Mouse (Mus musculus): ENCODE data around the gene Rplp0. TPM values are rescaled to one million over a fixed set of nuclear protein-coding genes. Genes with fewer than 3 reads are reported as not detected.

The Rplp0 gene
- polyA plus RNA-seq, 1 experiment from 2014 or later, result 1,079 TPM

GRCm38 (mm10) chr5:115547421-115547820, 11.8 kb upstream of the Rplp0 start:
- CTCF ChIA-PET, result interaction anchor here (0.9 to 3.2 kb wide), 2 partner anchors 8 to 9 kb away, joined by 3 to 17 read pairs; no protein-coding TSS in a partner anchor
- DNase-seq (ENCODE audit: low read depth, low spot score) (no peak), ATAC-seq (no peak)
- in situ Hi-C loops (cut with MboI; ENCODE audit: low pct_unique_long_range_greater_than_20kb), result no loop called here
- POLR2A ChIA-PET, result interaction anchor here (0.9 to 1.4 kb wide), 2 partner anchors 17 to 55 kb away, joined by 3 read pairs; no protein-coding TSS in a partner anchor
- H3K27me3 ChIP-seq, result no peaks in the 10 kb centered on the region
- no peak for TF ChIP-seq CTCF (IDR thresholded peaks at IDR 0.05)

GRCm38 (mm10) chr5:115548501-115549285, 10.6 kb upstream of the Rplp0 start:
- TF ChIP-seq CTCF (IDR thresholded peaks at IDR 0.05), result no peak
- DNase-seq (ENCODE audit: low read depth, low spot score), result no peak
- ChIA-PET CTCF (interaction anchor here (0.9 kb wide), 1 partner anchor 11 kb away, joined by 3 read pairs; no protein-coding TSS in a partner anchor), POLR2A (interaction anchor here (0.5 to 0.7 kb wide), 2 partner anchors 58 to 1419 kb away, joined by 3 read pairs; partner anchors contain the start of gene Ung)
- no peaks in the 10 kb centered on the region for H3K27me3 ChIP-seq
- ATAC-seq, result no peak
- in situ Hi-C loops (cut with MboI; ENCODE audit: low pct_unique_long_range_greater_than_20kb), result no loop called here

- no peaks in the 10 kb centered on the region for H3K27me3 ChIP-seq
- no peak for DNase-seq (ENCODE audit: low read depth, low spot score)
- no peak for TF ChIP-seq CTCF (IDR thresholded peaks at IDR 0.05)
- ChIA-PET CTCF (no interaction called here), POLR2A (interaction anchor here (1.0 kb wide), 1 partner anchor 8 kb away, joined by 3 read pairs; the partner anchor contains the start of gene Rplp0)
- ATAC-seq, result no peak
- in situ Hi-C loops (cut with MboI; ENCODE audit: low pct_unique_long_range_greater_than_20kb), result no loop called here
Measured at GRCm38 (mm10) chr5:115550482-115551005, 8.7 kb upstream of the Rplp0 start.

- in situ Hi-C loops (cut with MboI; ENCODE audit: low pct_unique_long_range_greater_than_20kb), result no loop called here
Measured at GRCm38 (mm10) chr5:115551386-115551785, 7.9 kb upstream of the Rplp0 start.

GRCm38 (mm10) chr5:115551799-115552198, 7.5 kb upstream of the Rplp0 start:
- no peak for DNase-seq (ENCODE audit: low read depth, low spot score)
- ChIA-PET CTCF (no interaction called here), POLR2A (no interaction called here)
- TF ChIP-seq CTCF (IDR thresholded peaks at IDR 0.05), result no peak
- no peaks in the 10 kb centered on the region for H3K27me3 ChIP-seq
- in situ Hi-C loops (cut with MboI; ENCODE audit: low pct_unique_long_range_greater_than_20kb), result no loop called here
- no peak for ATAC-seq

More at GRCm38 (mm10) chr5:115551386-115551785, 7.9 kb upstream of the Rplp0 start:
- ChIA-PET CTCF (no interaction called here), POLR2A (no interaction called here)
- DNase-seq (ENCODE audit: low read depth, low spot score) (no peak), ATAC-seq (no peak)
- no peak for TF ChIP-seq CTCF (IDR thresholded peaks at IDR 0.05)
- no peaks in the 10 kb centered on the region for H3K27me3 ChIP-seq

- CTCF ChIA-PET, result interaction anchor here (0.6 kb wide), 1 partner anchor 16 kb away, joined by 3 read pairs; no protein-coding TSS in a partner anchor
- ATAC-seq (no peak), DNase-seq (ENCODE audit: low read depth, low spot score) (no peak)
- POLR2A ChIA-PET, result interaction anchor here (0.8 to 2.1 kb wide), 2 partner anchors 10 to 62 kb away, joined by 3 to 12 read pairs; no protein-coding TSS in a partner anchor
- H3K27me3 ChIP-seq, result no peaks in the 10 kb centered on the region
- in situ Hi-C loops (cut with MboI; ENCODE audit: low pct_unique_long_range_greater_than_20kb), result no loop called here
- no peak for TF ChIP-seq CTCF (IDR thresholded peaks at IDR 0.05)
Measured at GRCm38 (mm10) chr5:115553801-115554420, 5.4 kb upstream of the Rplp0 start.

- no peaks in the 10 kb centered on the region for H3K27me3 ChIP-seq
- ATAC-seq, result no peak
- ChIA-PET CTCF (interaction anchor here (0.6 to 3.5 kb wide), 6 partner anchors 8 to 46 kb away, joined by 3 to 22 read pairs (median 13); no protein-coding TSS in a partner anchor), POLR2A (interaction anchor here (1.0 to 2.1 kb wide), 5 partner anchors 10 to 63 kb away, joined by 3 to 12 read pairs (median 4); partner anchors contain the start of gene Gcn1l1)
- DNase-seq (ENCODE audit: low read depth, low spot score), result no peak
- in situ Hi-C loops (cut with MboI; ENCODE audit: low pct_unique_long_range_greater_than_20kb), result no loop called here
- TF ChIP-seq CTCF (IDR thresholded peaks at IDR 0.05), result no peak
Measured at GRCm38 (mm10) chr5:115554536-115555291, 4.6 kb upstream of the Rplp0 start.

- CTCF ChIA-PET, result interaction anchor here (0.7 to 3.5 kb wide), 9 partner anchors 10 to 64 kb away, joined by 3 to 22 read pairs (median 5); no protein-coding TSS in a partner anchor
- TF ChIP-seq CTCF (IDR thresholded peaks at IDR 0.05), result no peak
- no peak for ATAC-seq
- no peaks in the 10 kb centered on the region for H3K27me3 ChIP-seq
- in situ Hi-C loops (cut with MboI; ENCODE audit: low pct_unique_long_range_greater_than_20kb), result no loop called here
- POLR2A ChIA-PET, result interaction anchor here (0.5 to 2.1 kb wide), 5 partner anchors 9 to 162 kb away, joined by 3 to 12 read pairs (median 6); partner anchors contain the start of gene Gcn1l1
- no peak for DNase-seq (ENCODE audit: low read depth, low spot score)
Measured at GRCm38 (mm10) chr5:115556217-115556616, 3.0 kb upstream of the Rplp0 start.

GRCm38 (mm10) chr5:115558182-115558794, 979 bp upstream of the Rplp0 start:
- no peak for DNase-seq (ENCODE audit: low read depth, low spot score)
- ATAC-seq, result no peak
- no peaks in the 10 kb centered on the region for H3K27me3 ChIP-seq
- ChIA-PET POLR2A (interaction anchor here (1.0 kb wide), 1 partner anchor 8 kb away, joined by 3 read pairs; no protein-coding TSS in a partner anchor), CTCF (interaction anchor here (1.0 to 3.5 kb wide), 5 partner anchors 15 to 48 kb away, joined by 3 to 22 read pairs (median 4); no protein-coding TSS in a partner anchor)
- in situ Hi-C loops (cut with MboI; ENCODE audit: low pct_unique_long_range_greater_than_20kb), result no loop called here
- no peak for TF ChIP-seq CTCF (IDR thresholded peaks at IDR 0.05)
